Mouse (Mus musculus) embryo, embryonic 11.5 days (tissue): ENCODE measurements around the gene Uroc1.
A peak's percentile ranks its signal among the peaks of the same experiment; 100 is the strongest.

Experiments used
- DNase-seq: peaks from one replicate; pipeline ENCODE4 v3.0.0-alpha.2; 2012; ENCODE audit warnings: low read depth, low spot score

Uroc1 gene

GRCm38 (mm10) chr6:90358142-90358541 lies 25.1 kb downstream of the Uroc1 start:
- no peak for DNase-seq

GRCm38 (mm10) chr6:90359445-90359844 lies 26.4 kb downstream of the Uroc1 start:
- no peak for DNase-seq

GRCm38 (mm10) chr6:90360024-90360781 lies 27.1 kb downstream of the Uroc1 start:
- DNase-seq: no peak

- DNase-seq: no peak
Observed at GRCm38 (mm10) chr6:90360922-90361614, 28.0 kb downstream of the Uroc1 start.

- DNase-seq: no peak
Observed at GRCm38 (mm10) chr6:90363301-90363700, 30.2 kb downstream of the Uroc1 start.

GRCm38 (mm10) chr6:90368976-90369724 lies 36.1 kb downstream of the Uroc1 start, which contains the start of gene Zxdc:
Gene Zxdc, plus strand, starts transcription at chr6:90369492.
- peak; percentile 94 for DNase-seq

GRCm38 (mm10) chr6:90369725-90370553 lies 36.9 kb downstream of the Uroc1 start:
- no peak for DNase-seq

- DNase-seq: no peak
Observed at GRCm38 (mm10) chr6:90374647-90375046, 41.6 kb downstream of the Uroc1 start.

GRCm38 (mm10) chr6:90377708-90378107 lies 44.6 kb downstream of the Uroc1 start:
- DNase-seq: no peak

- DNase-seq: no peak
Observed at GRCm38 (mm10) chr6:90381465-90381864, 48.4 kb downstream of the Uroc1 start.

- DNase-seq: no peak
Observed at GRCm38 (mm10) chr6:90390629-90391028, 57.5 kb downstream of the Uroc1 start.

- no peak for DNase-seq
Observed at GRCm38 (mm10) chr6:90393948-90394347, 60.9 kb downstream of the Uroc1 start.

- no peak for DNase-seq
Observed at GRCm38 (mm10) chr6:90395751-90396150, 62.7 kb downstream of the Uroc1 start.

- no peak for DNase-seq
Observed at GRCm38 (mm10) chr6:90397291-90397690, 64.2 kb downstream of the Uroc1 start.

- no peak for DNase-seq
Observed at GRCm38 (mm10) chr6:90408632-90409031, 75.5 kb downstream of the Uroc1 start.

- DNase-seq: no peak
Observed at GRCm38 (mm10) chr6:90410972-90411371, 77.9 kb downstream of the Uroc1 start.

- no peak for DNase-seq
Observed at GRCm38 (mm10) chr6:90411926-90412325, 78.8 kb downstream of the Uroc1 start.
